Mouse (Mus musculus) testis, adult 2 months (tissue): ENCODE results near the gene Megf11.

Source experiments
- CTCF ChIP-seq: fragments of 200-500 bp; IDR thresholded peaks from 2 replicates; pipeline ENCODE4 v1.5.1; 2012; ENCODE audit warnings: low read depth, mild to moderate bottlenecking, inconsistent platforms, low read length, moderate library complexity; ENCODE audit not compliant: control insufficient read depth, insufficient read depth, insufficient replicate concordance
- POLR2A ChIP-seq: fragments of 200-500 bp; IDR thresholded peaks from 2 replicates; pipeline ENCODE4 v1.6.1; 2012; ENCODE audit warnings: low read depth, mild to moderate bottlenecking, inconsistent platforms, low read length, moderate library complexity; ENCODE audit not compliant: control insufficient read depth

- TF ChIP-seq CTCF (peak; percentile 43; the same call in 1 of the 2 replicates), POLR2A (no peak)
Observed at GRCm38 (mm10) chr9:64397108-64397507, 11.7 kb downstream of the Megf11 start.
